Mouse (Mus musculus) forebrain, embryonic 16.5 days (tissue): ENCODE results near the gene H2-M10.4. TPM values are rescaled to one million over a fixed set of nuclear protein-coding genes. Genes with fewer than 3 reads are reported as not detected.
"Not testable (repeated sequence)": the region's sequence is repeated elsewhere in the genome, so short reads cannot be mapped to it uniquely, and the experiment has no call there.

Source experiments
- ATAC-seq: fragments of 200-750 bp; cut with Nextera tagmentation; 2 replicates; pipeline ENCODE4 v1.8.0; 2017; ENCODE audit warnings: mild to moderate bottlenecking, moderate library complexity
- H3K27ac ChIP-seq: fragments of 300-500 bp; sonication (generic); 2 replicates; pipeline ENCODE4 v1.5.1; 2014; ENCODE audit warnings: low read length, control low read depth
- H3K27me3 ChIP-seq: fragments of 300-500 bp; sonication (generic); replicated peaks from 2 replicates; pipeline ENCODE4 v1.6.1; 2014; ENCODE audit warnings: low read length; ENCODE audit not compliant: control insufficient read depth, insufficient read depth
- H3K36me3 ChIP-seq: fragments of 300-500 bp; sonication (generic); 2 replicates; pipeline ENCODE4 v1.6.1; 2014; ENCODE audit not compliant: control insufficient read depth, insufficient read depth
- H3K4me1 ChIP-seq: fragments of 300-500 bp; sonication (generic); replicated peaks from 2 replicates; pipeline ENCODE4 v1.6.1; 2014; ENCODE audit warnings: low read length; ENCODE audit not compliant: control insufficient read depth, insufficient read depth
- H3K4me2 ChIP-seq: fragments of 300-500 bp; sonication (generic); 2 replicates; pipeline ENCODE4 v1.6.1; 2014; ENCODE audit warnings: mild to moderate bottlenecking, low read length, control low read depth
- H3K4me3 ChIP-seq: fragments of 300-500 bp; sonication (generic); replicated peaks from 2 replicates; pipeline ENCODE4 v1.5.1; 2014; ENCODE audit warnings: mild to moderate bottlenecking, low read length, control low read depth
- H3K9ac ChIP-seq: fragments of 300-500 bp; sonication (generic); replicated peaks from 2 replicates; pipeline ENCODE4 v1.6.1; 2014; ENCODE audit warnings: low read depth, low read length, control low read depth
- H3K9me3 ChIP-seq: fragments of 300-500 bp; sonication (generic); 2 replicates; pipeline ENCODE4 v1.6.1; 2016; ENCODE audit warnings: low read length; ENCODE audit not compliant: control insufficient read depth
- WGBS: fragments of 180-500 bp; shearing (Covaris S2); extraction: QIAGEN DNeasy Blood & Tissue Kit; methylation state at CpG from one replicate; pipeline ENCODE4 v1.1.7; 2014; 5-methylcytosine and 5-hydroxymethylcytosine counted together
- polyA plus RNA-seq: library from polyadenylated mRNA; unstranded; fragments of >200 nt; fragmentation: Nextera tagmentation; extraction: Ambion mirVana; gene quantifications from 2 replicates; pipeline ENCODE4 v1.2.1, GENCODE M21; 2015

The H2-M10.4 gene
- polyA plus RNA-seq = not detected in 2 replicates

GRCm38 (mm10) chr17:36462234-36462633, at the start of gene H2-M10.4:
Gene H2-M10.4, minus strand, starts transcription at chr17:36462334.
- no peak for ATAC-seq
- H3K4me2 ChIP-seq = no peak within 1 kb of the TSS
- no peaks in the 10 kb centered on the region for H3K9me3 ChIP-seq
- H3K4me1 ChIP-seq = no peaks in the 10 kb centered on the region
- no peak within 1 kb of the TSS for H3K9ac ChIP-seq
- 93% methylated on average over 7 of the region's 7 CpGs for WGBS
- H3K27ac ChIP-seq = no peak within 1 kb of the TSS
- no peaks in the 10 kb centered on the region for H3K36me3 ChIP-seq
- H3K27me3 ChIP-seq = no peaks in the 10 kb centered on the region
- H3K4me3 ChIP-seq = no peak within 1 kb of the TSS

DNA sequence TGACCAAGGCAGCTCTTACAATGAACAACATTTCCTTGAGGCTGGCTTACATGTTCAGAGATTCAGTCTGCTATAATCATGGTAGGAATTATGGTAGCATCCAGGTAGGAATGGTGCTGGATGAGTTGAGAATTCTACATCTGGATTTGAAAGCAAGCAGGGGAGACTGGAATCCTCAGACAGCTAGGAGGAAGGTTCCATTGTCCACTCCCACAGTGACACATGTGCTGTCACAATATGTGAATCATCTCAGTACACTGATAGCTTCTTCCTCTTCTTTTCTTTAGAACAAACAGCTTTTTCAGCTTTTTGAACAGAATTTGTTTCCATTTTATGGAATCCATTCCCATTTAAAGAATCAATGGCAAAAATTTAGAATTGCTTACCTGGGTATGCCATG, 41.8 kb upstream of the H2-M10.4 start:
- Histone ChIP-seq H3K27me3 (no peaks in the 10 kb centered on the region), H3K9me3 (no peaks in the 10 kb centered on the region), H3K36me3 (no peaks in the 10 kb centered on the region), H3K27ac (no peak overlapping the region), H3K4me3 (no peak overlapping the region), H3K4me1 (no peaks in the 10 kb centered on the region), H3K9ac (no peak overlapping the region), H3K4me2 (no peak overlapping the region)
- no peak for ATAC-seq

- Histone ChIP-seq H3K4me2 (no peak overlapping the region), H3K36me3 (no peaks in the 10 kb centered on the region), H3K9ac (no peak overlapping the region), H3K4me1 (no peaks in the 10 kb centered on the region), H3K27me3 (no peaks in the 10 kb centered on the region), H3K9me3 (no peaks in the 10 kb centered on the region), H3K27ac (no peak overlapping the region), H3K4me3 (no peak overlapping the region)
- WGBS = 70% methylated on average over 1 of the region's 1 CpGs
- no peak for ATAC-seq
These were observed 38.3 kb upstream of the H2-M10.4 start for GRCm38 (mm10) chr17:36500435-36500834.

DNA sequence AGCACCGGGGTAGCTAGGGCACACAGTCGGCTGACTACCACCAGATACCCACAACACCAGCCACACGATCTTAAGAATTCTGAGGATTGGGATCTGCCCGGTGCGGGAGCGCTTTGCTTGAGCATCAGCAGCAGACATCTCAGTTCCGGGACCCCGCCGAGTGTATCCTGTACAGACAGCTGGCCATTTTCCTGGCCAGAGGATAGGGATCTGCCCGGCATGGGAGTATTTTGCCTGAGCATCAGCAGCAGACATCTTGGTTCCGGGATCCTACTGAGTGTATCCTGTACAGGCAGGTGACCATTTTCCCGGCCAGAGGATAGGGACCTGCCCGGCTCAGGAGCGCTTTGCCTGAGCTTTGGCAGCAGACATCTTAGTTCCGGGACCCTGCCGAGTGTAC, 26.0 kb upstream of the H2-M10.4 start:
- not testable (repeated sequence) for H3K4me1 ChIP-seq, H3K27me3 ChIP-seq, H3K4me3 ChIP-seq, H3K36me3 ChIP-seq, H3K9me3 ChIP-seq, H3K27ac ChIP-seq, ATAC-seq, H3K4me2 ChIP-seq, H3K9ac ChIP-seq
- WGBS = 94% methylated on average over 15 of the region's 16 CpGs

DNA sequence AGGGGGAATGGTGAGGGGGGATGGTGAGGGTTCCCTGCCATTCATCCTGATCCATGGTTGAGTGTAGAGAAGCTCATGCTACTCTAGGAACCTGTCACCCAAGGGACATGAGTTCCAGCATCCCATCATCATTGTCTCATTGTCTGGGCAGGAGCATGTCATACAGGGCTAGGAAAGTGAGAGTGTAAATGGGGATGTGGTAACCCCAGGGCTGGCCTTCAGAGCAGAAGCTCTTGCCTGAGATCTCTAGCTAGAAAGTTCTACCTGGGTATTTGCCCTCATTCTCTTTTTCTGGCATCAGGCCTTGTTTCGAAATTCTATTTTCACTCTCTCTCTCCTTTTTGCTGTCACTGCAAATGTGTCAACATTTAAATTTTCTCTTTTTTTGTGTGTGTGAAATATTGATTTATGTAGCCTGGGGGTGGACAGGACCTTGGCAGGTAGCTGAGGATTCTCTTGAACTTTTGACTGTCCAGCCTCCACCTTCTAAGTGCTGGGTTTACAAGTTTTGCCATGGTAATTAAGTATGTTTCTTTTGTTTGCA, 24.6 kb upstream of the H2-M10.4 start:
- Histone ChIP-seq H3K36me3 (no peaks in the 10 kb centered on the region), H3K4me1 (no peaks in the 10 kb centered on the region), H3K27me3 (no peaks in the 10 kb centered on the region), H3K9ac (no peak overlapping the region), H3K27ac (no peak overlapping the region), H3K9me3 (no peaks in the 10 kb centered on the region), H3K4me3 (no peak overlapping the region), H3K4me2 (no peak overlapping the region)
- WGBS = 86% methylated on average over 1 of the region's 1 CpGs
- no peak for ATAC-seq

DNA sequence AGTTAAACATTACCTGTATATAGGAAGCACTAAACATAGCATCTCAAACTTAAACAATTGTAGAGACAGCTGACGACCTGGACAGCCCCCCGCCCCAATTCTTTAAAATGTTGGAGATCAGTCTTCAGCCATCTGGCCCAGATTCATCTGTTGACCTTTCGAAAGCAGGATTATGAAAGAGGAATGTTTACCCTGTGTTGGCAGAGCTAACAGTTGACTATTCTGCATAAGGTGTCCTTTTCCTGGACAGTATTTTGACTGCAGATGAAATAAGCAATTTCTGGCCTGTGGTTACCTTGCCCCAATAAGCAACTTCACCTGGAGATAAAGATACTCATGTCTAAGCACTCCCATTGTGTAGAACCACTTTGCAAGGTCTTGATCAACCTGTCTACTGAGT, 21.7 kb upstream of the H2-M10.4 start:
- 78% methylated on average over 3 of the region's 3 CpGs for WGBS
- H3K36me3 ChIP-seq = no peaks in the 10 kb centered on the region
- no peak overlapping the region for H3K4me3 ChIP-seq
- H3K9ac ChIP-seq = no peak overlapping the region
- H3K4me1 ChIP-seq = no peaks in the 10 kb centered on the region
- no peaks in the 10 kb centered on the region for H3K27me3 ChIP-seq
- no peak overlapping the region for H3K4me2 ChIP-seq
- no peak overlapping the region for H3K27ac ChIP-seq
- no peaks in the 10 kb centered on the region for H3K9me3 ChIP-seq
- no peak for ATAC-seq

GRCm38 (mm10) chr17:36456260-36456659, 5.9 kb downstream of the H2-M10.4 start:
- H3K36me3 ChIP-seq = no peaks in the 10 kb centered on the region
- H3K9ac ChIP-seq = no peak overlapping the region
- H3K27ac ChIP-seq = no peak overlapping the region
- H3K4me2 ChIP-seq = no peak overlapping the region
- 79% methylated on average over 4 of the region's 4 CpGs for WGBS
- no peak overlapping the region for H3K4me3 ChIP-seq
- no peak for ATAC-seq
- H3K27me3 ChIP-seq = no peaks in the 10 kb centered on the region
- no peaks in the 10 kb centered on the region for H3K9me3 ChIP-seq
- H3K4me1 ChIP-seq = no peaks in the 10 kb centered on the region

GRCm38 (mm10) chr17:36431411-36431810, 30.7 kb downstream of the H2-M10.4 start:
- 85% methylated on average over 2 of the region's 2 CpGs for WGBS
- ATAC-seq = no peak
- Histone ChIP-seq H3K36me3 (no peaks in the 10 kb centered on the region), H3K27ac (no peak overlapping the region), H3K4me1 (no peaks in the 10 kb centered on the region), H3K9me3 (no peaks in the 10 kb centered on the region), H3K4me2 (no peak overlapping the region), H3K4me3 (no peak overlapping the region), H3K27me3 (no peaks in the 10 kb centered on the region), H3K9ac (no peak overlapping the region)

DNA sequence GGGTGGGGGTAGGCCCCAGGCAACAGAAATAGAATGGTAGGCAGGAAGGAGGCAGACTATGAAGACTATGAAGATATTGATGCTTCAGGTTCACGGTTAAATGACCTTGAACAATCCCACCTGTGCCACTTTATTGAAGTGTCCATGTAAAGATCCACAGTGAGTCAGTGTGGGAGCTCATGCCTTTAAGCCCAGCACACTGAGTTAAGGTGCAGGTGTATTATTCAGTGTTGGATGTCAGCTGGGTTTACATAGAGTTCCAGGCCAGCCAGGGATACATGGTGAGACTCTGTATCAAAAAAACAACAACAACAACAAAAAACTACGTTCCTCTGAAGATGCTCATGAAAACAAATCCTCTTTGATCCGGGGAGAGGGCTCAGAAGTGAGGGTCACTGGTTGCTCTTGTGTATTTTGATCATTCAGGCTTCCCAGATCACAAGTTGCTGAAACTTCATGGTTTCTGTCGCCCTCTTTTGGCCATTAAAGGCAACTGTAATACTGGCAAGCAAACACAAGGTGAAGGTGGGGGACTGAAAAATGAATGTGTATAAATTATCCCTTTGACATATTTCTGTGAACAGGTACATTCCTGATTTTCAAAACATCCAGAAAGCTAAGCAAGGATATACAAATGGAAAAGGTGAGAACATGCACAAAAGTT, 43.9 kb downstream of the H2-M10.4 start:
- no peak overlapping the region for H3K4me2 ChIP-seq
- H3K9ac ChIP-seq = no peak overlapping the region
- H3K36me3 ChIP-seq = no peaks in the 10 kb centered on the region
- H3K27ac ChIP-seq = no peak overlapping the region
- H3K4me3 ChIP-seq = no peak overlapping the region
- no peaks in the 10 kb centered on the region for H3K27me3 ChIP-seq
- 21% methylated on average over 4 of the region's 4 CpGs for WGBS
- ATAC-seq = no peak
- H3K9me3 ChIP-seq = no peaks in the 10 kb centered on the region
- no peaks in the 10 kb centered on the region for H3K4me1 ChIP-seq

DNA sequence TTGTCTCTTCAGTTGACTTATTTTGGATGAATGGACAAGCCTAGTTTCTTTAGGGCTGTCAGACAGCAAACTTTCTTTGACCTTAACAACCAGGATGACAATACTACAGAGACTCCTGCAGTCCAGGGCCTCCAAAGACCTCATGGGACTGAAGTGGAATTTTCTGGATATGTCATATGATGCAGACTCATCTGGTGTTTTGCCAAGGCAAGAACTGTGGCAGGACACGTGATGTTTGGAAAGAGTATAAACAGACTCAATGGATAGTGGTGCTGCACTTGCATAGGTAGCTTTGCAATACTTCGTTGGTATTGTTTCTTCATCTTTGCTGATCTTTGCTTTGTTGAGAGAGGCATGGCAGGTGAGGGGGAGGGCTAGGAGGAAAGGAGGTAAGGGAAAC, 44.7 kb downstream of the H2-M10.4 start:
- no peaks in the 10 kb centered on the region for H3K4me1 ChIP-seq
- H3K27ac ChIP-seq = no peak overlapping the region
- H3K27me3 ChIP-seq = no peaks in the 10 kb centered on the region
- ATAC-seq = no peak
- H3K36me3 ChIP-seq = no peaks in the 10 kb centered on the region
- H3K9ac ChIP-seq = no peak overlapping the region
- H3K4me2 ChIP-seq = no peak overlapping the region
- no peaks in the 10 kb centered on the region for H3K9me3 ChIP-seq
- no peak overlapping the region for H3K4me3 ChIP-seq
- 74% methylated on average over 2 of the region's 2 CpGs for WGBS
